Mouse (Mus musculus): ENCODE results near the gene Map4k2. TPM values are rescaled to one million over a fixed set of nuclear protein-coding genes. Genes with fewer than 3 reads are reported as not detected.

The Map4k2 gene
- polyA plus RNA-seq, 1 experiment from 2014 or later, result 4.3 TPM

DNA sequence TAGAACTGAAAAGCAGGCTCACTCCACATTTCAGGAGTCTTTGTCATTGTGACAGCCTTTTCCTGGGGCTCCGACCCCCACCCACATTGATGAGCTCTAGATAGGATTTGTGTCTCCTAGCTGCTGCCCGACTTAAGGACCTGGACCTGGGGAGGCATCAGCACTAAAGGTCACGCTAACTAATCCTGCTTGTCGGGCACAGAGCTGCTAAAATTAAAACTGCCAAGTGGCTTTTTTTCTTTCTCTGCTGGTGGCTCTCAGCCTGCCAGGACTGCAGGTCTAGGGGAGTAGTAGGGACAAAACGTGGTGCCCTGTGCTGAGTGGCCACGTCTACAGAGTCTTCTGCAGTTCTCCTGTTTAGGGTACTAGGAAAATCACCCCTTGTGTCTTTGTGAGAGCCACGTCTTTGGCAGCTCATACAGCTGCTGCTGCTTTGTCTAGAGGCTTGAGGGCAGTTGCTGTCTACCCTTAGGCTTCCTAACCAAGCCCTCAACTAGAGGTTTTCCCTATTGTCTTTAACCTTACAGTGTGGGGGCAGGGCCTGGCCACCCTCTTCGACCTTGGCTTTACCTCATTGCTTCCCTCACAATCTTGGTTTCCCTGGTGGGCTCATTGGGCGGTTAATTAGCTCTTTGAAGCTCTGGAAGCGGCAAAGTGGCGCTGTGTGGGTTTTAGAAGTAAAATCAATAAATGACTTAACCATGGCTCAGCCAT lies 36.5 kb downstream of the Map4k2 start:
- WGBS, result 79% methylated on average over 11 of the region's 11 CpGs
- Histone ChIP-seq H3K4me2 (replicated peaks; ENCODE audit: low read depth) (no peak overlapping the region), H3K9me3 (ENCODE audit: control insufficient read depth) (no peaks in the 10 kb centered on the region), H3K4me1 (replicated peaks; ENCODE audit: control insufficient read depth, insufficient read depth, low read length) (no peaks in the 10 kb centered on the region), H3K4me3 (ENCODE audit: low read depth, low read length) (no peak overlapping the region), H3K27me3 (replicated peaks; ENCODE audit: control insufficient read depth, insufficient read depth, low read length) (no peaks in the 10 kb centered on the region), H3K27ac (ENCODE audit: low read depth, low read length) (no peak overlapping the region; the same call in 1 of the 2 replicates), H3K36me3 (ENCODE audit: control insufficient read depth, insufficient read depth) (peaks cover 68% of the 10 kb centered on the region), H3K9ac (ENCODE audit: low read depth, low read length) (no peak overlapping the region)
- no peak for TF ChIP-seq CTCF (IDR thresholded peaks at IDR 0.05; ENCODE audit: low read depth)
- ATAC-seq, result no peak

DNA sequence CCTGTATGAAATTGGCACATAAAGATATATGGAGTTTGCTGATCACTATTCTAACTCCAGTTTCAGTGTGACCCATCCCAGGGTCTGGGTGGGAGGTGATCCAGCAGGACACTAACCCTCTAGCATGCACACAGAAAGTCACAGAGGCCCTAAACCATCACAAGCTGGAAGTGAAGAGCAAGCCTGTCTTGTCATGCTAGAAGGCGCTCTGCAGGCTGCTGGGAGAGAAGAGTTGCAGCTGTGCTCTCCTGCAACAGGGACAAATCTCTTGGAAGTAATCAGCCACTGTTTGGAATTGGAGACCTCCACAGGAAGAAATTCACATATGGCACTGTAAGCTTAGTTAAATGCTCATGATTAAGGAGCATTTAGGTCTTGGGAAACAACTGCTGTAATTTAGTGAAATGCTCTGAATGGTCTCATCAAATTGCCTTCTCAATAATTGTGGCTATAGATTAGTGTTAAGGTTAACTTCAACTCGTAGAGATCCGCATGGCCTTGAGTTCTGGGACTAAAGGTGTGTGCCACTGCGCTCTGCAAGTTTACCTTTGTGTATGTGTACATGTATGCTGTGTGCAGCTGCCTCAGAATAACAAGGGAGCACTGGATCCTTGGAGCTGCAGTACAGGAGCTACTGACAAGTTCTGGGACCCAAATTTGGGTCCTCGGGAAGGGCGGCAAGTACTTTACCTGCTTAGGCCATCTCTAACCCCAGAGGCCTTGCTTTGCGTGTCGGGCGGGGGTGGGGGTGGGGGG lies 39.7 kb downstream of the Map4k2 start:
- no peak overlapping the region for H3K27ac ChIP-seq (ENCODE audit: low read depth, low read length)

DNA sequence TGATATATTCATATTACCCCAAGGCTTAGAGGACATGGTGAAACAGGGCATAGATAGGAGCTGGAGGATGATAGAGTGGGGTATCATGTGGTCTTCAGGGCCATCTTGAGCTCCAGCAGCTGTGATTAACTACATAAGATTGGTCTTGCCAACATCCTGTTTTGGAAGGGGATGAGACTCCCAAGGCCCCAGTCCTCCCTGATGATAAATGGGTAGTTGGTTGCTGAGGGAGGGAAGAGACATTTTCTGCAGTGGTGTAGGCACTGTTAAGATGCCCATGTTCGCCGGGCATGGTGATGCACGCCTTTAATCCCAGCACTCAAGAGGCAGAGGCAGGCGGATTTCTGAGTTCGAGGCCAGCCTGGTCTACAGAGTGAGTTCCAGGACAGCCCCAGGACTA lies 40.3 kb downstream of the Map4k2 start:
- no peaks in the 10 kb centered on the region; the same call in 1 of the 2 replicates for H3K4me1 ChIP-seq (replicated peaks; ENCODE audit: control insufficient read depth, insufficient read depth, low read length)
- no peak overlapping the region for H3K27ac ChIP-seq (ENCODE audit: low read depth, low read length)
- TF ChIP-seq CTCF (IDR thresholded peaks at IDR 0.05; ENCODE audit: low read depth), result no peak
- H3K4me2 ChIP-seq (replicated peaks; ENCODE audit: low read depth), result no peak overlapping the region
- ATAC-seq, result no peak
- no peaks in the 10 kb centered on the region for H3K9me3 ChIP-seq (ENCODE audit: control insufficient read depth)
- peaks cover 32% of the 10 kb centered on the region for H3K36me3 ChIP-seq (ENCODE audit: control insufficient read depth, insufficient read depth)
- no peaks in the 10 kb centered on the region for H3K27me3 ChIP-seq (replicated peaks; ENCODE audit: control insufficient read depth, insufficient read depth, low read length)
- H3K9ac ChIP-seq (ENCODE audit: low read depth, low read length), result no peak overlapping the region
- WGBS, result 95% methylated on average over 5 of the region's 5 CpGs
- H3K4me3 ChIP-seq (ENCODE audit: low read depth, low read length), result no peak overlapping the region

More for the DNA sequence above, 39.7 kb downstream of the Map4k2 start:
- H3K4me3 ChIP-seq (ENCODE audit: low read depth, low read length), result no peak overlapping the region
- no peaks in the 10 kb centered on the region for H3K9me3 ChIP-seq (ENCODE audit: control insufficient read depth)
- no peak overlapping the region for H3K9ac ChIP-seq (ENCODE audit: low read depth, low read length)
- no peak for ATAC-seq
- WGBS, result 88% methylated on average over 9 of the region's 9 CpGs
- H3K4me1 ChIP-seq (replicated peaks; ENCODE audit: control insufficient read depth, insufficient read depth, low read length), result no peaks in the 10 kb centered on the region; the same call in 1 of the 2 replicates
- no peak for TF ChIP-seq CTCF (IDR thresholded peaks at IDR 0.05; ENCODE audit: low read depth)
- no peaks in the 10 kb centered on the region for H3K27me3 ChIP-seq (replicated peaks; ENCODE audit: control insufficient read depth, insufficient read depth, low read length)
- peaks cover 39% of the 10 kb centered on the region for H3K36me3 ChIP-seq (ENCODE audit: control insufficient read depth, insufficient read depth)
- H3K4me2 ChIP-seq (replicated peaks; ENCODE audit: low read depth), result no peak overlapping the region

DNA sequence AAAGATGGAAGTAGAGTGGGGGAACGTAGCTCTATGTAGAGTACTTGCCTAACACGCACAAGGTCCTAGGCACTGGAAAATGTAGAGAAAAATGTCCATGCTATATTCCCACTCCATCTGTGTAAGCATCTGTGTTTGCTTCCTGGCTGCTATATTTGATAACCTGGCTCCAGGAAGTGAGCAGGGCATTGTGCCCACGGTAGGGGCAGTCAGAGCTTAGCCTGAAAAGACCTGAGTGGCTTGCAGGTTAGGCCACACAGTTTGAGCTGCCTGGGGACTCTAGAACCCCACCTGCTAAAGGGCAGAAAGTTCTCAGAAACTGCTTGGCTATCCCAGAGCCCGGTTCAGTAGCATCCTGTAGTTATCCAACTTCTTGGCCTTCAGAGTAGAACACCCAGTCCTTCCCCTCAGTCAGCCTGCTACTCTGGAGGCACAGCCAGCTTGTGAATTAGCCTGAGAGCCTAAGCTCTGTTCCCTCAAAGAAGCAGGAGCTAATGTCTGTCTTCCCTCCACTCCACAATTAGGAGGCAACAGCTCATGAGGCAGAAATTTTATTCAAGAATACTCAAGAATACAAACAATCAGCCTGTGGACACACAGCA lies 41.5 kb downstream of the Map4k2 start:
- Histone ChIP-seq H3K4me2 (replicated peaks; ENCODE audit: low read depth) (no peak overlapping the region), H3K4me1 (replicated peaks; ENCODE audit: control insufficient read depth, insufficient read depth, low read length) (no peaks in the 10 kb centered on the region; the same call in 1 of the 2 replicates), H3K27me3 (replicated peaks; ENCODE audit: control insufficient read depth, insufficient read depth, low read length) (no peaks in the 10 kb centered on the region), H3K27ac (ENCODE audit: low read depth, low read length) (no peak overlapping the region), H3K36me3 (ENCODE audit: control insufficient read depth, insufficient read depth) (peaks cover 20% of the 10 kb centered on the region), H3K9me3 (ENCODE audit: control insufficient read depth) (no peaks in the 10 kb centered on the region), H3K9ac (ENCODE audit: low read depth, low read length) (no peak overlapping the region), H3K4me3 (ENCODE audit: low read depth, low read length) (no peak overlapping the region)
- no peak for ATAC-seq
- 69% methylated on average over 4 of the region's 4 CpGs for WGBS
- TF ChIP-seq CTCF (IDR thresholded peaks at IDR 0.05; ENCODE audit: low read depth), result no peak

DNA sequence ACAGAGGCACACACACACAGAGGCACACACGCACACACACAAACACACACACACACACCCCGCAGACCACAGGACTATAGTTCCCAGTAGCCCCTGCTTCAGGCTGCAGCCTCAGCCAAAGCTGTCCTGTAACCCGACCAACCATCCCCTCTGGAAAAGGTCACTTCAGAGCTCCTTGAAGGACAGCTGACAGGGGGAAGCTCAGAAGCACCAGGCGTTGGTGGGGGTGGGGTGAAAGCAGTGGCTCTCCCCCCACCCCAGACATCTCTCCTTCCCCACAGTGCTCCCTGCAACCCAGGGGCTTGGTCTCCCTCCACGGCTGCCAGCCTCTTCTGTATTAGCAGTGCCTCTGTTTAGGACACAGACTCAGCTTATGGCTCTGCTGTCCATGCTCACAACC lies 42.5 kb downstream of the Map4k2 start:
- H3K4me3 ChIP-seq (ENCODE audit: low read depth, low read length), result no peak overlapping the region
- no peak for TF ChIP-seq CTCF (IDR thresholded peaks at IDR 0.05; ENCODE audit: low read depth)
- 51% methylated on average over 5 of the region's 5 CpGs for WGBS
- H3K9me3 ChIP-seq (ENCODE audit: control insufficient read depth), result no peaks in the 10 kb centered on the region
- H3K27ac ChIP-seq (ENCODE audit: low read depth, low read length), result no peak overlapping the region
- no peak for ATAC-seq
- no peaks in the 10 kb centered on the region; the same call in 1 of the 2 replicates for H3K4me1 ChIP-seq (replicated peaks; ENCODE audit: control insufficient read depth, insufficient read depth, low read length)
- H3K9ac ChIP-seq (ENCODE audit: low read depth, low read length), result no peak overlapping the region
- peaks cover 11% of the 10 kb centered on the region for H3K36me3 ChIP-seq (ENCODE audit: control insufficient read depth, insufficient read depth)
- H3K4me2 ChIP-seq (replicated peaks; ENCODE audit: low read depth), result no peak overlapping the region
- H3K27me3 ChIP-seq (replicated peaks; ENCODE audit: control insufficient read depth, insufficient read depth, low read length), result no peaks in the 10 kb centered on the region

DNA sequence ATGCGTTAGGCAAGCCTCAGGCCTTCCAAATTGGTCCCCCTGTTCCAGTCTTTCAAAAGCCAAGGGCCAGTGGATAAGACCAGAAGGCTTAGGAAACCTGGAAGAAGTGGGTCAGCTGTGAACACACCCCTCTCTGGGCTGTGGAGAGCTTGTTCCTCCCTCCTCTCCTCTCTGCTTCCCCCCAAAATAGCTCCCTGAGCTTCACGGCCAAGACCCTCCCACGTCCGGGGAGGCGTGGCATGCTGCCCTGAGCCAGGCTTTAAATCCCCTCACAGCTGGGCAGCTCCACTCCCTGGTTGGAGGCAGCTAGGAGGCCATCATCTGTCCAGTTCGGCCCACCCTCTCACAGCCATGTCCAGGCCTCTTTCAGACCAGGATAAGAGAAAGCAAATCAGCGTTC lies 43.2 kb downstream of the Map4k2 start, which contains the start of gene Pygm:
Gene Pygm (plus strand): TSS at position 272 of the 400 bp plus-strand sequence.
- Histone ChIP-seq H3K4me3 (ENCODE audit: low read depth, low read length) (no peak within 1 kb of the TSS), H3K4me2 (replicated peaks; ENCODE audit: low read depth) (peak within 1 kb of the TSS; percentile 35), H3K4me1 (replicated peaks; ENCODE audit: control insufficient read depth, insufficient read depth, low read length) (no peaks in the 10 kb centered on the region; the same call in 1 of the 2 replicates), H3K9me3 (ENCODE audit: control insufficient read depth) (no peaks in the 10 kb centered on the region), H3K27ac (ENCODE audit: low read depth, low read length) (no peak within 1 kb of the TSS), H3K9ac (ENCODE audit: low read depth, low read length) (no peak within 1 kb of the TSS), H3K27me3 (replicated peaks; ENCODE audit: control insufficient read depth, insufficient read depth, low read length) (no peaks in the 10 kb centered on the region), H3K36me3 (ENCODE audit: control insufficient read depth, insufficient read depth) (peaks cover 4% of the 10 kb centered on the region)
- 36% methylated on average over 7 of the region's 7 CpGs for WGBS
- ATAC-seq, result no peak
- TF ChIP-seq CTCF (IDR thresholded peaks at IDR 0.05; ENCODE audit: low read depth), result no peak
